Mouse (Mus musculus): ENCODE results near the gene Ttyh2. TPM values are rescaled to one million over a fixed set of nuclear protein-coding genes. Genes with fewer than 3 reads are reported as not detected.

Ttyh2 gene
- total and polyA plus RNA-seq, 2 experiments from 2014 or later: 11.8 to 12.4 TPM

DNA sequence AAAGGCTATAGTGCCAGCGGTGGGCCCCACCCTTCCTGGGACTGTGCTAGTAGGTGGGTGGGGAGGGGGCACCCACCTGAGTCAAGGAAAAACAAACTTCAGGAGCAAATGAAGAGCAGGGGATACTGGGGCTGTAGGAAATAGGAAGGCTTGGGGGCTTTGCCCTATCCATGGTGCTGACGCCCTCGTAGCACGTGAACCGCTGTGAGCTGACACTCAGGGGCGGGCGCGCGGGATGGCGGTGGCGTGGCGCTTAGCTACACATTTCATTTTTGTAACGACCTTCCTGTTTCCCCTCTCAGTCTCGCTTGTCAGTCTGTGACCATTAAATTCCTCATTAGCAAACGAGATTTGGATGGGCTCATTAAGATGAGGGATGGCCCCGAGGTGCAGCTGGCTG, 22.7 kb upstream of the Ttyh2 start:
- ATAC-seq (ENCODE audit: insufficient read depth, low read depth): no peak; the same call in 1 of the 2 replicates
- Histone ChIP-seq H3K27me3 (ENCODE audit: control insufficient read depth, insufficient read depth, low read length) (peaks cover 4% of the 10 kb centered on the region), H3K9ac (replicated peaks; ENCODE audit: low read depth, low read length) (no peak overlapping the region), H3K36me3 (replicated peaks; ENCODE audit: control insufficient read depth, insufficient read depth, low read length) (no peaks in the 10 kb centered on the region), H3K9me3 (replicated peaks; ENCODE audit: control insufficient read depth, low read length) (no peaks in the 10 kb centered on the region), H3K27ac (ENCODE audit: low read depth) (no peak overlapping the region), H3K4me2 (ENCODE audit: low read depth, low read length) (no peak overlapping the region), H3K4me1 (ENCODE audit: control insufficient read depth, insufficient read depth) (no peaks in the 10 kb centered on the region), H3K4me3 (ENCODE audit: low read depth, low read length) (no peak overlapping the region)
- WGBS: 5% methylated on average over 16 of the region's 16 CpGs
- DNase-seq (ENCODE audit: low spot score): no peak
- TF ChIP-seq CTCF (IDR thresholded peaks at IDR 0.05; ENCODE audit: low read depth): no peak
- TF ChIP-seq EP300 (IDR thresholded peaks at IDR 0.05; ENCODE audit: low read depth): no peak

GRCm38 (mm10) chr11:114653664-114654063, 21.6 kb upstream of the Ttyh2 start:
- DNase-seq (ENCODE audit: low spot score) (no peak), ATAC-seq (ENCODE audit: insufficient read depth, low read depth) (no peak)
- no peaks in the 10 kb centered on the region for H3K9me3 ChIP-seq (replicated peaks; ENCODE audit: control insufficient read depth, low read length)
- no peak for TF ChIP-seq EP300 (IDR thresholded peaks at IDR 0.05; ENCODE audit: low read depth)
- no peak for TF ChIP-seq CTCF (IDR thresholded peaks at IDR 0.05; ENCODE audit: low read depth)
- H3K27me3 ChIP-seq (ENCODE audit: control insufficient read depth, insufficient read depth, low read length): peaks cover 4% of the 10 kb centered on the region
- H3K4me2 ChIP-seq (ENCODE audit: low read depth, low read length): no peak overlapping the region
- no peaks in the 10 kb centered on the region for H3K36me3 ChIP-seq (replicated peaks; ENCODE audit: control insufficient read depth, insufficient read depth, low read length)
- H3K4me1 ChIP-seq (ENCODE audit: control insufficient read depth, insufficient read depth): no peaks in the 10 kb centered on the region
- WGBS: 74% methylated on average over 6 of the region's 6 CpGs
- H3K9ac ChIP-seq (replicated peaks; ENCODE audit: low read depth, low read length): no peak overlapping the region
- H3K27ac ChIP-seq (ENCODE audit: low read depth): no peak overlapping the region
- H3K4me3 ChIP-seq (ENCODE audit: low read depth, low read length): no peak overlapping the region

GRCm38 (mm10) chr11:114654552-114654951, 20.7 kb upstream of the Ttyh2 start:
- WGBS: 39% methylated on average over 5 of the region's 5 CpGs
- Histone ChIP-seq H3K9ac (replicated peaks; ENCODE audit: low read depth, low read length) (no peak overlapping the region), H3K4me3 (ENCODE audit: low read depth, low read length) (no peak overlapping the region), H3K27ac (ENCODE audit: low read depth) (no peak overlapping the region), H3K36me3 (replicated peaks; ENCODE audit: control insufficient read depth, insufficient read depth, low read length) (no peaks in the 10 kb centered on the region), H3K9me3 (replicated peaks; ENCODE audit: control insufficient read depth, low read length) (no peaks in the 10 kb centered on the region), H3K4me2 (ENCODE audit: low read depth, low read length) (no peak overlapping the region), H3K4me1 (ENCODE audit: control insufficient read depth, insufficient read depth) (no peaks in the 10 kb centered on the region), H3K27me3 (ENCODE audit: control insufficient read depth, insufficient read depth, low read length) (peaks cover 4% of the 10 kb centered on the region)
- DNase-seq (ENCODE audit: low spot score) (no peak), ATAC-seq (ENCODE audit: insufficient read depth, low read depth) (no peak)
- no peak for TF ChIP-seq CTCF (IDR thresholded peaks at IDR 0.05; ENCODE audit: low read depth)
- no peak for TF ChIP-seq EP300 (IDR thresholded peaks at IDR 0.05; ENCODE audit: low read depth)

DNA sequence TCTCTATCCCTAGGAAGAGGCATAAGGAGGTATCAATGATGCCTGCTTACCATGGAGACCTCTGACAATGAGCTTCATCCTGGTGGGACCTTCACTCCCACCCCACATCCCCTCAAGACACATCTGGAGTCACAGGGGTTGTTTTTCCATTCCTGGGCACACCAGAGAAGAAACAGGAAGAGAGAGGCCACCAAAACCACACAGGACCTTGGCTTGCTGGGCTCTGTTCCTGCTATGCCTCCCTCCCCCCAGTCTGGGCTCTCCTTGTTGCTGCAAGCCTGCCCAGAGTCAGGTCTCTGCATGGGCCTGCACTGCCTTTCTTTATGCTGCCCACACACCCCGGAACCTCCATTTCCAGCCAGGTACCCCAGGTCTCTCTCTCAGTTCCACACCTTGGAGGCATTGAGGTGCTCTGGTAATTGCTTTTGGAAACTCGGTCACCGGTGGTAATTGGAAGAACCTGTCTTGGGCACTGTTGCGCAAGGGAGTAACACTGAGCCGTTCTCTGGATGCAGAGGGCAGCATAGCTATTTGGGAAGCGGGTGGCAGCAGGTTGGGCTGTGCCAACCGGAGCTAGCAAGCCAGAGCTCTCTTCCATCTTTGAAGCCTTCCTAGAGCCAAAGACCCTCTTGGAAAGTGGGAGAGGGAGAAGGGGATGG, 19.8 kb upstream of the Ttyh2 start:
- H3K4me2 ChIP-seq (ENCODE audit: low read depth, low read length): no peak overlapping the region
- ATAC-seq (ENCODE audit: insufficient read depth, low read depth): no peak
- no peak overlapping the region for H3K4me3 ChIP-seq (ENCODE audit: low read depth, low read length)
- 69% methylated on average over 7 of the region's 7 CpGs for WGBS
- DNase-seq (ENCODE audit: low spot score): no peak
- H3K4me1 ChIP-seq (ENCODE audit: control insufficient read depth, insufficient read depth): no peaks in the 10 kb centered on the region
- peaks cover 4% of the 10 kb centered on the region for H3K27me3 ChIP-seq (ENCODE audit: control insufficient read depth, insufficient read depth, low read length)
- H3K9ac ChIP-seq (replicated peaks; ENCODE audit: low read depth, low read length): no peak overlapping the region
- H3K9me3 ChIP-seq (replicated peaks; ENCODE audit: control insufficient read depth, low read length): no peaks in the 10 kb centered on the region
- no peak overlapping the region for H3K27ac ChIP-seq (ENCODE audit: low read depth)
- H3K36me3 ChIP-seq (replicated peaks; ENCODE audit: control insufficient read depth, insufficient read depth, low read length): no peaks in the 10 kb centered on the region
- TF ChIP-seq EP300 (IDR thresholded peaks at IDR 0.05; ENCODE audit: low read depth) (no peak), CTCF (IDR thresholded peaks at IDR 0.05; ENCODE audit: low read depth) (no peak)

- TF ChIP-seq CTCF (IDR thresholded peaks at IDR 0.05; ENCODE audit: low read depth): no peak
- TF ChIP-seq EP300 (IDR thresholded peaks at IDR 0.05; ENCODE audit: low read depth): no peak
- 43% methylated on average over 27 of the region's 27 CpGs for WGBS
- Histone ChIP-seq H3K4me1 (ENCODE audit: control insufficient read depth, insufficient read depth) (no peaks in the 10 kb centered on the region), H3K4me2 (ENCODE audit: low read depth, low read length) (no peak overlapping the region), H3K9ac (replicated peaks; ENCODE audit: low read depth, low read length) (no peak overlapping the region), H3K27ac (ENCODE audit: low read depth) (no peak overlapping the region), H3K4me3 (ENCODE audit: low read depth, low read length) (no peak overlapping the region), H3K9me3 (replicated peaks; ENCODE audit: control insufficient read depth, low read length) (no peaks in the 10 kb centered on the region), H3K36me3 (replicated peaks; ENCODE audit: control insufficient read depth, insufficient read depth, low read length) (no peaks in the 10 kb centered on the region), H3K27me3 (ENCODE audit: control insufficient read depth, insufficient read depth, low read length) (peaks cover 4% of the 10 kb centered on the region)
- no peak for DNase-seq (ENCODE audit: low spot score)
- ATAC-seq (ENCODE audit: insufficient read depth, low read depth): no peak
Observed at GRCm38 (mm10) chr11:114656994-114657644, 18.1 kb upstream of the Ttyh2 start.

All from heart, postnatal 0 days (tissue).